Mouse (Mus musculus): ENCODE measurements around the gene Gid8. TPM values are rescaled to one million over a fixed set of nuclear protein-coding genes. Genes with fewer than 3 reads are reported as not detected.
A peak's percentile ranks its signal among the peaks of the same experiment; 100 is the strongest.

The Gid8 gene
- polyA plus RNA-seq, 1 experiment from 2014 or later: 95.7 TPM

GRCm38 (mm10) chr2:180723865-180724264, 13.9 kb downstream of the Gid8 start:
- Histone ChIP-seq H3K9me3 (ENCODE audit: control insufficient read depth, low read length) (no peaks in the 10 kb centered on the region), H3K4me1 (replicated peaks; ENCODE audit: control insufficient read depth, insufficient read depth, low read length) (peaks cover 31% of the 10 kb centered on the region), H3K4me2 (no peak overlapping the region), H3K9ac (ENCODE audit: low read depth, low read length) (no peak overlapping the region), H3K4me3 (ENCODE audit: low read depth, low read length) (no peak overlapping the region), H3K27ac (ENCODE audit: low read depth, low read length) (no peak overlapping the region), H3K36me3 (ENCODE audit: control insufficient read depth, insufficient read depth, low read length) (peaks cover 27% of the 10 kb centered on the region), H3K27me3 (replicated peaks; ENCODE audit: control insufficient read depth, insufficient read depth, low read length) (no peaks in the 10 kb centered on the region)
- WGBS: 67% methylated on average over 2 of the region's 2 CpGs
- DNase-seq (ENCODE audit: low spot score) (no peak), ATAC-seq (replicated peaks; ENCODE audit: low FRiP score) (no peak)

DNA sequence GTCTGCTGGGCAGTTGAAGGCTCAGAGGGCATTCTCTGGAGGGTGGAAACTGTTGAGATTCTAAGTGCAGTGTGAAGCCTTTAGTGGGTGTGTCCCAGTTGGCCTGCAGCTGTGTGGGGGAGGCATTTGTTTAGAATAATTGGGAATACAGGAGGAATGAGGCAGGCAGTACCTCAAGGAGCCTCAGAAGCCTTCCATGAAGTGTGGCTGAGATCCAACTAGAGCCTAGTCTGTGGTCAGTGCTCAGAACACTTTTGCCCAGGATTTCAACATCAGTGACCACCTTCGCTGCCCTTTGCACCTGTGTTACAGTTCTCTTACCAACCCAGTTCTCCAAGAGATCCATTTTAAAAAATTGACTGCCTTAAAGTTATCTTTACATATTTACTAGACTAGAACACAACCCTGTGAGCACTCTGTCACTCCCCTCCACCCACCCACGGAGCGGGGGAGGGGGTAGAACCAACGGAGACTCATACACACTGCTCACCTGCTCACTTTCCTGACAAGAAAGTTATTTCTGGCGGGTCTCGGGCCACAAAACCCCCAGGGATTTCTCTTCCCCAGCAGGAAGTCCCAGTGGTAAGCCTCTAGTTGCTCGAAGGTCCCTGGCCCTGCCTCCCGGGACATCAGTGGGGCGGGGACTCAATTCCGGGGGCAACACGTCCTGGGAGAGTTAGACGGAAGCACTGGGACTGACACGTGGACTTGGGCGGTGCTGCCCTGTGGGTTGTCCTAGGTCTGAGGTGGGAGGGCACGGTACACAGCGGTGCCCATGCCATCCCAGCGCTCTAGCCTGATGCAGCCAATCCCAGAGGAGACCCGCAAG, 14.9 kb downstream of the Gid8 start, which contains the start of gene Slc17a9:
Gene Slc17a9, plus strand, starts transcription at position 679 of the 829 bp plus-strand sequence.
- 7% methylated on average over 18 of the region's 18 CpGs for WGBS
- peak; percentile 58 for DNase-seq (ENCODE audit: low spot score)
- H3K36me3 ChIP-seq (ENCODE audit: control insufficient read depth, insufficient read depth, low read length): peaks cover 20% of the 10 kb centered on the region
- H3K27me3 ChIP-seq (replicated peaks; ENCODE audit: control insufficient read depth, insufficient read depth, low read length): no peaks in the 10 kb centered on the region
- peaks cover 31% of the 10 kb centered on the region for H3K4me1 ChIP-seq (replicated peaks; ENCODE audit: control insufficient read depth, insufficient read depth, low read length)
- peak within 1 kb of the TSS; percentile 48 for H3K4me3 ChIP-seq (ENCODE audit: low read depth, low read length)
- ATAC-seq (replicated peaks; ENCODE audit: low FRiP score): peak; percentile 75
- peak within 1 kb of the TSS; percentile 56 for H3K9ac ChIP-seq (ENCODE audit: low read depth, low read length)
- no peaks in the 10 kb centered on the region for H3K9me3 ChIP-seq (ENCODE audit: control insufficient read depth, low read length)
- H3K27ac ChIP-seq (ENCODE audit: low read depth, low read length): no peak within 1 kb of the TSS
- peak within 1 kb of the TSS; percentile 72 for H3K4me2 ChIP-seq

DNA sequence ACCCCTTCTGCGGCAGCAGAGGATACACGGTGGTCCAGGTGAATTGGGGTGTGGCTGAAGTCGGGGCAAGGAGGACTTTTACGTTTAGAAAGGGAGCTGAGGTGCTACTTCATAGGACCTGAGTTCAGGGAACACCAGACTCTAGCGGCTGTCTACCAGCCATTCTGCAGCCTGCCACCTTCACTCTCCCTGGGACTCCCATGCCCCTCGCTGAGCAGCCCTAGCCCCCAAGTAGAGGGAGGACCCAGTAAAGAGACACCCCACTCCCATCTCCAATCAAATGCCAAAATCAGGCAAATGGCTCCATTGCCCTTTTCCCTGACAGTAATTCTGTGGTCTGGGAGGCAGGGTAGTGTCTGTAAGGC, 15.5 kb downstream of the Gid8 start:
- no peaks in the 10 kb centered on the region for H3K27me3 ChIP-seq (replicated peaks; ENCODE audit: control insufficient read depth, insufficient read depth, low read length)
- peak overlapping the region; percentile 72 for H3K4me2 ChIP-seq
- no peak overlapping the region for H3K27ac ChIP-seq (ENCODE audit: low read depth, low read length)
- 1% methylated on average over 6 of the region's 6 CpGs for WGBS
- peaks cover 31% of the 10 kb centered on the region for H3K4me1 ChIP-seq (replicated peaks; ENCODE audit: control insufficient read depth, insufficient read depth, low read length)
- H3K36me3 ChIP-seq (ENCODE audit: control insufficient read depth, insufficient read depth, low read length): peaks cover 20% of the 10 kb centered on the region
- H3K9me3 ChIP-seq (ENCODE audit: control insufficient read depth, low read length): no peaks in the 10 kb centered on the region
- ATAC-seq (replicated peaks; ENCODE audit: low FRiP score) (no peak), DNase-seq (ENCODE audit: low spot score) (no peak)
- peak overlapping the region; percentile 48 for H3K4me3 ChIP-seq (ENCODE audit: low read depth, low read length)
- peak overlapping the region; percentile 56 for H3K9ac ChIP-seq (ENCODE audit: low read depth, low read length)

- WGBS: 18% methylated on average over 8 of the region's 8 CpGs
- H3K36me3 ChIP-seq (ENCODE audit: control insufficient read depth, insufficient read depth, low read length): peaks cover 14% of the 10 kb centered on the region
- H3K9me3 ChIP-seq (ENCODE audit: control insufficient read depth, low read length): no peaks in the 10 kb centered on the region
- peaks cover 31% of the 10 kb centered on the region for H3K4me1 ChIP-seq (replicated peaks; ENCODE audit: control insufficient read depth, insufficient read depth, low read length)
- peak overlapping the region; percentile 48 for H3K4me3 ChIP-seq (ENCODE audit: low read depth, low read length)
- ATAC-seq (replicated peaks; ENCODE audit: low FRiP score): no peak; the same call in 1 of the 2 replicates
- no peak overlapping the region; the same call in 1 of the 2 replicates for H3K27ac ChIP-seq (ENCODE audit: low read depth, low read length)
- no peak for DNase-seq (ENCODE audit: low spot score)
- peak overlapping the region; percentile 20; the same call in 1 of the 2 replicates for H3K9ac ChIP-seq (ENCODE audit: low read depth, low read length)
- H3K4me2 ChIP-seq: peak overlapping the region; percentile 72
- H3K27me3 ChIP-seq (replicated peaks; ENCODE audit: control insufficient read depth, insufficient read depth, low read length): no peaks in the 10 kb centered on the region
Observed at GRCm38 (mm10) chr2:180725856-180726629, 16.1 kb downstream of the Gid8 start.

DNA sequence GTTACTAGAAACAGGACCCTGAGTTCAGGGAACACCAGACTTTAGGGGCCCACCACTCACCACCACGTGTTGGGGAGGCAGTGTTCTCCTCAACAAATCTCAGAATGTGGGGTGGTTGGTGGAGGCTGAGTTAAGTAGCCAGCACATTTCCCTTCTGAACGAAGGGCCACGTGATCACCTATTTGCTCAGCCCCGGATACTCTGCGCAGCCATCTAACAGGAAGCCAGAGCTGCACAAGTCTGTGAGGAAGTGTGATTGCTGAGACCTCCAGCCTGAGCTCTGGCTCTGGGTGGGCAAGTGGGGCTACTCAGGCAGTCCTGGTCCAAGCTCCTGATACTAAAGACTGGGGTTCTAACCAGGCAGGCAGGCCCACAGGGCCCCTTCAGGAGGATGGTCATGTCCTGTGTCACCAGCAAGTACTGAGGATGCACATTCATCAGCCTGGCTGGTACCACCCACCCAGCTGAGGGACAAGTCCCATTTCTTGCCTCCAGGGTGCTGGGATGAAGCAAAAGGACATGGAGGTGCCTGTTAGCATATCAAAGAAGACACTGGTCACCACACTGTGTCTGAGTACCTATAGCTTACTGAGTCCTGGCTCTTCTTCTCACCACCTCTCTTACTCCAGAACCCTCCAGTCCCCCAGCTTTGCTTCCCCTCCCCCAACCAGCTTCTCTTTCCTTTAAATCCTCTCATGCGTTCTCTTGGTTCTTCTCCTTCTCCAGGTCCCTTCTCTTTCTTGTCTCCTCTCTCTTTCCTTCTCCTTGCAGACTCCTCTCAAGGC, 16.9 kb downstream of the Gid8 start:
- peaks cover 31% of the 10 kb centered on the region for H3K4me1 ChIP-seq (replicated peaks; ENCODE audit: control insufficient read depth, insufficient read depth, low read length)
- H3K27ac ChIP-seq (ENCODE audit: low read depth, low read length): peak overlapping the region; percentile 32
- WGBS: 49% methylated on average over 6 of the region's 6 CpGs
- peak overlapping the region; percentile 72; the same call in 1 of the 2 replicates for H3K4me2 ChIP-seq
- no peaks in the 10 kb centered on the region for H3K9me3 ChIP-seq (ENCODE audit: control insufficient read depth, low read length)
- 0 out of 2 replicates have a peak overlapping the region, but pooled peaks have one; percentile 20 for H3K9ac ChIP-seq (ENCODE audit: low read depth, low read length)
- H3K36me3 ChIP-seq (ENCODE audit: control insufficient read depth, insufficient read depth, low read length): peaks cover 7% of the 10 kb centered on the region
- H3K4me3 ChIP-seq (ENCODE audit: low read depth, low read length): peak overlapping the region; percentile 1; the same call in 1 of the 2 replicates
- no peak for DNase-seq (ENCODE audit: low spot score)
- H3K27me3 ChIP-seq (replicated peaks; ENCODE audit: control insufficient read depth, insufficient read depth, low read length): no peaks in the 10 kb centered on the region
- 0 out of 2 replicates have a peak, but pooled peaks have one; percentile 6 for ATAC-seq (replicated peaks; ENCODE audit: low FRiP score)

DNA sequence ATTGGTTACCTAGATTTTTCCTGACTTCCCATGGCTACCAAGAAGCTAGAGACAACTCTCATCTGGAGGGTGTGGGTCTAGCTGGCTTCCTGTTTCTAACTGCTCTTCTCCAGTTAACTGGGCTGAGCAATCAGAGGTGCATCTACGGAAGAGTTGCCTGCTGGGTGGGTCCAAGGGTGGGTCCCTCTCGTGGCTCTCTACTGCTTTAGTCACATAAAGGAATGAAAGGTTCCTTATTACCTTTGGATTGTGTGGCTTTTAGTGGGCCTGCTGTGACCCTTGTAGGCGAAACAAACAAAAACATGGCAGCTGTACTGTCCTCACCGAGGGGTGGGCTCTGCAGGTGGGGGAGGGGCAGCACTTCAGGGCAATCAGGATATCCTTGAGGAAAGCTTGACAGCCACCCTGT, 17.7 kb downstream of the Gid8 start:
- no peak for ATAC-seq (replicated peaks; ENCODE audit: low FRiP score)
- Histone ChIP-seq H3K4me2 (no peak overlapping the region), H3K4me1 (replicated peaks; ENCODE audit: control insufficient read depth, insufficient read depth, low read length) (peaks cover 37% of the 10 kb centered on the region), H3K27ac (ENCODE audit: low read depth, low read length) (no peak overlapping the region), H3K9me3 (ENCODE audit: control insufficient read depth, low read length) (no peaks in the 10 kb centered on the region), H3K36me3 (ENCODE audit: control insufficient read depth, insufficient read depth, low read length) (no peaks in the 10 kb centered on the region), H3K4me3 (ENCODE audit: low read depth, low read length) (no peak overlapping the region), H3K9ac (ENCODE audit: low read depth, low read length) (no peak overlapping the region), H3K27me3 (replicated peaks; ENCODE audit: control insufficient read depth, insufficient read depth, low read length) (no peaks in the 10 kb centered on the region)
- WGBS: 56% methylated on average over 4 of the region's 4 CpGs
- DNase-seq (ENCODE audit: low spot score): no peak

DNA sequence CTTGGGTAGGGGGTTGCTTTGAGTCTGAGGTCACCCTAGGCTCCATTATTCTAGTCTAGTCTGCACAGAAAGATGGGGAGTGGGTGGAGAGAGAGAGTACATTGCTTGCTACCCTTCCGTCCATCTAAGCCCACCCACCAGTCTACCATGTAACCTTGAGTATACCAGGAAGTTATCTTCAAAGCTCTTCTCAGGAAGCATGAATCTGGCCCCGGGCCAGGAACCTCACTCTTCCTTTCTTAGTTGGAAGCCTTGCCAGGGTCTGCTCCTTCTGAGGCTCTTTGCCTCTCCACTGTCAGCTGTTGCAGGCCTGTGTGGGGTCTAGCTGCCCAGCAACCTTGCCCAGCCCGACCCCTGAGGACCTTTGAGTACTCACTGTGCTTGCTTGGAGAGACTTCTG, 21.1 kb downstream of the Gid8 start:
- no peak overlapping the region for H3K9ac ChIP-seq (ENCODE audit: low read depth, low read length)
- WGBS: 65% methylated on average over 3 of the region's 3 CpGs
- H3K4me2 ChIP-seq: no peak overlapping the region
- no peak overlapping the region for H3K27ac ChIP-seq (ENCODE audit: low read depth, low read length)
- DNase-seq (ENCODE audit: low spot score) (no peak), ATAC-seq (replicated peaks; ENCODE audit: low FRiP score) (no peak)
- no peaks in the 10 kb centered on the region for H3K36me3 ChIP-seq (ENCODE audit: control insufficient read depth, insufficient read depth, low read length)
- no peak overlapping the region for H3K4me3 ChIP-seq (ENCODE audit: low read depth, low read length)
- H3K4me1 ChIP-seq (replicated peaks; ENCODE audit: control insufficient read depth, insufficient read depth, low read length): peaks cover 19% of the 10 kb centered on the region
- H3K27me3 ChIP-seq (replicated peaks; ENCODE audit: control insufficient read depth, insufficient read depth, low read length): no peaks in the 10 kb centered on the region
- H3K9me3 ChIP-seq (ENCODE audit: control insufficient read depth, low read length): no peaks in the 10 kb centered on the region

DNA sequence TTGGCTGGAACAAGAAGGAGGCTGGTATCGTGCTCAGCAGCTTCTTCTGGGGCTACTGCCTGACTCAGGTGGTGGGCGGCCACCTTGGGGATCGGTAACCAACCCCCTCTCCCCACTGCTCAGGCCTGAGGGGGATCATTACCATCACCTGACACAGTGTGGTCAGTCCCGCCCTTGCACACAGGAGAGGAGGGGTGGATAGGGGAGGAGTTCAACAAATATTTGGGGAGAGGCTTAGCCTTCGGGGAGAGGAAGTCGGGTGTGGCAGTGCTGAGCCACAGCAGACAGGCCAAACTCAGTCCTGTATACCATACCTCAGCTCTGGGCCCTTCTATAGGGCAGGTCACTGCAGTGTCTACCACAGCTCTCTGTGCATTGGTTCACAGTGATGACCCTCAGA, 22.1 kb downstream of the Gid8 start:
- H3K27me3 ChIP-seq (replicated peaks; ENCODE audit: control insufficient read depth, insufficient read depth, low read length): no peaks in the 10 kb centered on the region
- H3K4me2 ChIP-seq: no peak overlapping the region
- no peaks in the 10 kb centered on the region for H3K9me3 ChIP-seq (ENCODE audit: control insufficient read depth, low read length)
- H3K36me3 ChIP-seq (ENCODE audit: control insufficient read depth, insufficient read depth, low read length): no peaks in the 10 kb centered on the region
- WGBS: 53% methylated on average over 6 of the region's 6 CpGs
- no peak overlapping the region for H3K27ac ChIP-seq (ENCODE audit: low read depth, low read length)
- H3K4me1 ChIP-seq (replicated peaks; ENCODE audit: control insufficient read depth, insufficient read depth, low read length): peaks cover 10% of the 10 kb centered on the region
- H3K9ac ChIP-seq (ENCODE audit: low read depth, low read length): no peak overlapping the region
- peak; percentile 54; the same call in 1 of the 2 replicates for ATAC-seq (replicated peaks; ENCODE audit: low FRiP score)
- H3K4me3 ChIP-seq (ENCODE audit: low read depth, low read length): no peak overlapping the region
- DNase-seq (ENCODE audit: low spot score): no peak

All from liver, embryonic 11.5 days (tissue).